Mouse (Mus musculus): Measurements from ENCODE around the gene Dcst2.

- TF ChIP-seq CTCF (conservative IDR thresholded peaks at IDR 0.05; ENCODE audit: low read length) (no peak), NANOG (IDR thresholded peaks at IDR 0.05; ENCODE audit: borderline replicate concordance, low read length) (no peak)
Measured at GRCm38 (mm10) chr3:89383651-89384255, 22.0 kb downstream of the Dcst2 start.

Measured in E14TG2a.4 (cell line).